Mouse (Mus musculus) neutrophil, adult 5-6 weeks (primary cell): ENCODE data around the gene Sh3tc1. TPM values are rescaled to one million over a fixed set of nuclear protein-coding genes. Genes with fewer than 3 reads are reported as not detected.

Experiments used
- ATAC-seq: fragments of 151-379, 151-347 bp; 2 replicates; pipeline ENCODE4 v1.8.0; 2017; ENCODE audit warnings: mild to moderate bottlenecking, moderate TSS enrichment; ENCODE audit not compliant: insufficient number of reproducible peaks, poor library complexity, low FRiP score, severe bottlenecking; ENCODE audit errors: extremely low read depth
- total RNA-seq: library from RNA; stranded (forward); fragments of 200-1000 nt; gene quantifications from 2 replicates; pipeline ENCODE4 v1.2.3, GENCODE M21; 2017

The Sh3tc1 gene
- total RNA-seq, 1 experiment from 2014 or later, result 11.3 TPM

DNA sequence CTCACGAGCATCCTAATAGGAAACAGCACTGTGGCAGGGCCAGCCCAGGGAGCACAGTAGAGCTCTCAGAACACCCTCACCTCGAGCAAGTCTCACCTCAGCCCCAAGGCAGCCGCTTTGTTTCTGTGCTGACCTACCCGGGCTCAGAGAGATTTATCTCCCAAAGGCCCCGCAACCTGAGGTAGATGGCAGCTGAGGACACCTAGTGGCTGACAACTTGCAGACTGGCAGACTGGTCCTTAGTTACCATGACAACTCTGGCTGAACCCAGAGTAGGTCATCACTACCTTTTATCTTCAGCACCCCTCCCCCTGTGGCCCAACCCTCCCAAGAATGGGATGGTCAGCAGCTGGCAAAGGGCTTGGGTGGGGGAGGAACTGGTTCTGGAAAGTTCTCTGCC is 44.0 kb downstream of the Sh3tc1 start:
- ATAC-seq, result no peak

DNA sequence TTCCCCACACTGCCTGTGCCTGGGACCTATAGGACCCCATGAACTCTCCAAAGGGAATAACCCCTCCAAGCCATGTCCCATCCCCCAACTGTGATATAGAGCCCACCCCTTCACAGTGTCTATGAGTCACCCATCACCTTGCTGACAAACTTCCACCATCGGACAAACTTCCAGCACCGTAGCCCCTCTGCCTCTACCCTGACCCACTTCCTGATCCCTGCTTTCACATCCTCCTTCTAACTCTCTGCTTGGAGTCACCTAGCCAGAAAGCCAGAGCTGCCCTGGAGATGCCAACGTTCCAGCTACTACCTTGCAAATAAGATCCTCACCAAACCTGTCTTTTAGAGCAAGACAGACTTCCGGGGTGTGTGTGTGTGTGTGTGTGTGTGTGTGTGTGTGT is 46.1 kb downstream of the Sh3tc1 start:
- ATAC-seq, result no peak

DNA sequence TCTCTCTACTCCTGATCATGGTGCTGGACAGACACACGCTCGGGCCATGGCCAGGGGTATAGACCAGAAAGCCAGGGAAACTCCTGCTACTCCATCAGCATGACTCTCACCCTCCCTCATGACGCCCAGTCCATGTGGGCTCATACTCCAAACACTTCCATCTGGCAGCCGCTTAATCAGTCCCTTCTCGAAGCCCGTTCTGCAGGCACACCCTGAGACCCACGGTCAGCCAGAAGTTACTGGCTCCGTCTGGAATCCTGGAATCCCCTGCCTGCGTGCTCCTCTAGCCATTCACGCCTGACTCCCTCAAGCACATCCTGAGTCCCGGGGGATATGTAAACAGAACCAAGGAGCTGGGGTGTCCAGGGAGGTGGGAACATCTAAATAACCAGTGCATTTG is 48.5 kb downstream of the Sh3tc1 start:
- ATAC-seq, result no peak

DNA sequence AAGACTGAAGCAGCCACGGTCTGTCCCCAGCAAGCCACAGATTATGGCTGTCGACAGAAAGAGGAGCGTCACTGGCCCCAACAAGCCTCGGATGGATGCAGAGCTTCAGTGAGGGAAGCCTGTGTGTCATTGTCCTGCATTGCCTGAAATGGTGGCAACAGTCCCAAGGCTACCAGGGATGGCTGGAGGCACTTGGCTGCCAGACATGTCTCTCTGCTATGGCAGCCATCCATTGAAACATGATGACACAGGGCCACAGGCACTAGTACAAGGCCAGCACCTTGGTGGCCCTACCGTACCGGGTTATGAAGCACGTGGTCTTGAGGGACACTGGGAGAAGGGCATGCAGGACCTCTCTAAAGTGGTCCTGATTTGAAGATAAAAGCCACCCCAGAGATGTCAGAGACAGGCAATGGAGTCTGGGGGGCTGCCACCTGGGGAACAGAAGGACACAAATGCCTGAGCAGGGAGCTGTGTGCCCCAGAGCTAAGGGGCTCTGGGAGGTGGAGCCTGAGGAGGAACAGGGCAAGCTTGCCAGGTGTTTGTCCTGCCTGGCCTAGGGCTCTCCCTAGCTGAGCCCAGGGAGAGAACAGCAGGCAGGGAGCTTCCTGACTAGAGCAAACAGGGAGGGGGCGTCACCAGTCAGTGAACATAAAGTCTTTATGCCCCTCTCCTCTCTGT is 49.2 kb downstream of the Sh3tc1 start:
- no peak for ATAC-seq

DNA sequence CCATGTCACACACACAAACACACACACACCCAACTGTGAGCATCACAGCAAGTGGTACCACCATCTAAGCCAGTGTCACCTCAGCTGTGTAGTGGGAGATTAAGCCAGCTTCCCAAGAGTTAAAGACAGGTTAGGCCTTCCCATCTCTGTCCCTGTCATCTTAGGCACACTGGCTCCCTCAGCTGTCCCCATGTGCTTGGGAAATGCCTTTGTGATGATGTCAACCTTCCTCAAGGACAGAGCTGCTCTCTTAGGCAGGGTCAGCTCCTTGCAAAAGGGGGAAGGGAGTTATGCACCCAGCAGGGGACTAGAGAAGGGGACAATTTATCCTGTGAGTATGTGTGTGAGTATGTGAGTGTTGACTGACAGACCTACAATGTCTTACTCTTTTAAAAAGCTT is 50.4 kb downstream of the Sh3tc1 start:
- ATAC-seq, result no peak

DNA sequence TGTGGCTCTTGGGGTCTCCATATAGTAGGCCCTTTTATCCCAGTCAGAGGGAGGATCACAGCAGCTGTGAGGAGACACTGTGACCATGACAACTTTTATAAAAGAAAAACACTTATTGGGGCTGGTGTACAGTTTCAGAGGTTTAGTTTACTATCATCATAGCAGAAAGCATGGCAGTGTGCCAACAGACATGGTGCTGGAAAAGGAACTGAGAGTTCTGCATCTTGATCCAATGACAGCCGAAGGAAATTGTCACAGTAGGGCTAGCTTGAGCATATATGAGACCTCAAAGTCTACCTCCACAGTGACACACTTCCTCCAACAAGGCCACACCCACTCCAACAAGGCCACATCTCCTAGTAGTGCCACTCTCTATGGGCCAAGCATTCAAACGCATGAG is 50.9 kb downstream of the Sh3tc1 start:
- ATAC-seq, result no peak

DNA sequence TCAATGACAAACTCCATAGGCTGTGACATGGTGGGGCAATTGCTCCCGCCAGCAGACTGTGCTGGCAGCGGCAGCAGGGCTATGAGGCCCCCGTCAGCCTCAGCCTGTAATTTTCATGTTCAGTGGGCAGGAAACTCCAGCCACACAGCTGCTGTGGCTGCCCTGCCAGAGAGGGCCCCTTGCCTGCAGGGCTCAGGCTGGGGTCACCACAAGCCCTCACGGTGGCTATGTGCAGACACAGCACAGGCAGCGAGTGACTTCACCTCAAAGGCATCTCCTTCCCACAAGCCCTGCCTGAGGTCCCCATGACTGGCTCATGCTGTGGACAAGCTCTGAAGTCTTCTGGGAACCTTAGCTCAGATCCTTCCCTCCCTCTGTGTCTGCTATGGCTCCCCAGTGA is 52.7 kb downstream of the Sh3tc1 start:
- ATAC-seq, result no peak

DNA sequence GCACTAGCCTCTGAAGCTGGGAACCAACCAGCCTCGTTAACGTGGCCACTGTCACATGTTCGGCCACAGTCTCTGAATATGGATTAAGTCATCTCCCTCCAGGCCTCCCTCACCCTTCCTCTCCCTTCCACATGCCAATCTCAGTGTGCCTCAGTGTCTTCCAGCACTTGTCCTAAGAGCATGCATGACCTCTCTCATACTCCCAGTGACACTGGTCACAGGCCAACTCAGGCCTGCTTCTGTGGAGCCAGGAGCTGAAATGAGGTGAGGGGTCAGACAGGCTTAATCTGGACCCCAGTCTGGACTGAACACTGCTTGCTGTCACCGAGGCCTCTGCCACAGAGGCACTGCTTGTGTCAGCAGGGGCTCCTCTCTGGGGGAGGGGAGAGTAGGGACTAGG is 53.5 kb downstream of the Sh3tc1 start:
- ATAC-seq, result no peak

DNA sequence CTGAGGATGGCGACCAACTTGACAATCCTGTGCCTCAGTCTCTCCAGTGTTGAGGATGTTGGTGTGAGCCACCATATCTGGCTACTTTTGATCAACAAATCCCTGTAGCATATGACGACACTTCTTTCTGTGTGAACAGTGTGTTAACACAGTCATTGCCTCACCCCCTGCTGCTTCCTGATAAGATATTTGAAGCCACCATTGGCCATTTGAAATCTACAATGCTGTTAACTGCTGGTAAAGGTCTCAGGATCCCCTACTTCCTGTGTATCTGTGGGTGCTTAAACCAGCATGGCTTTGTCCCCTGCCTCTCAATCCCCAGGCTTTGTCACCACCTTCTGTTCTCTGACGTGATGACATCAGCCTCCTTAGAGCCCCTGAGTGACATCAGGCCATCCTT is 54.7 kb downstream of the Sh3tc1 start:
- ATAC-seq, result no peak

DNA sequence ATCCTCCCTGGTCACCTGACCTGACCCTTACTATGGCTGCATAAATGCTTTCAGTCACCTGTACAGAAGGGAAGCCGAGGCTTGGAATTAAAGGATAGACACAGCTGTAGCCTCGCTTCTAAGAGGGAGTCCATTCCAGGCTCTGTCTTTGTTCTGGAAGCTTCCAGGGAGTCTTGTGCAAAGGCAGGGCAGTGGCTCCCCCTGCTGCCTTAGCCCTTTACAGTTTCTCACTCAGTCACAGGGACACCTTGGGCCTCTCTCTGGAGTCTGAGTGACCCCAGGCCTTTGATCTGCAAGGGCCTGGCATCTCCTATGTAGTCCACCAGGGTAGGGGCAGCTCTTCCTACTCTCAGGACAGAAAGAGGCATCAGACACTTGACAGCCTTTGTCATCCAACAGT is 58.8 kb downstream of the Sh3tc1 start:
- ATAC-seq, result no peak

DNA sequence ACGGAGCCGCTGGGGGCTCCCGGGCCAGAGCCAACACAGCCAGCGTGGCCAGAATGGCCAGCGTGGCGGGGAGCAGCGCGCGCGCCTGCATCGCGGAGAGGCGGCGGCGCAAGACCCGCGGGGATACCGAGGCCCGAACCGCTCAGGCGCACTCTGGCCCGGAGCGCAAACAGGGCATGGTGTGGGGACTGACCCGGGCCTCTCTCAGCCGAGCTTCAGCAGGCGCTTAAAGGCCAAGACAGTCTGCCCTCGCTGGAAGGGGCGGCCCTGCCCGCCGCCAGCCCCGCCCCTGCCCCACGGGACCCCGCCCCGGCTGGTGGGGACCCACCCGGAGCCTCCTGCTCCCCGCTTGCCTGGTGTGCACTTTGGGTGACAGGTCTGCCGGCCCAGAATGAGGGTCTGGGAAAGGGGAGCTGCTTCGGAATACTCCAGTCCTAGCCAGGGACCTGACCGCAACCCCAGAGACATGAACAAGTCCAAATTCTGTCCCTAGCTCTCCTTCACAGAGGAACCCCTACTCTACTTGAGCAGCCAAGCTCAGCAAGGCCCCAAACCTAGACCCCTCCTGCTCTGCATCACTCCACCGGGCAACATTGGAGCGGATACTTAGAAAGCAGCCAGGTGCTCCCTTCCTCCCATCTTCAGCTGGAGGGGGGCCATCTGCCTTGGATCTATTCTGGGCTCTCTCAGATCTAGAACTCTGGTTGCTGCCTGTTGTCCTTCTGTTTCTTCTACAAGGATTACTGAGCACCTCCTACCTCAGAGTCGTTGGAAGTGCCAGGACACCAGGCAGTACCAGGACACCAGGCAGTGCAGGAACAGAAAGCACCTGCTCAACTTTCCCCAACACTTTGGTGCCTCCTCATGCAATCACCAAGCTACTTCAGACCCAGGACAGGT is 60.3 kb downstream of the Sh3tc1 start, which contains the start of gene Htra3:
Gene Htra3 (minus strand): TSS at position 527 of the 900 bp plus-strand sequence.
- ATAC-seq, result no peak

DNA sequence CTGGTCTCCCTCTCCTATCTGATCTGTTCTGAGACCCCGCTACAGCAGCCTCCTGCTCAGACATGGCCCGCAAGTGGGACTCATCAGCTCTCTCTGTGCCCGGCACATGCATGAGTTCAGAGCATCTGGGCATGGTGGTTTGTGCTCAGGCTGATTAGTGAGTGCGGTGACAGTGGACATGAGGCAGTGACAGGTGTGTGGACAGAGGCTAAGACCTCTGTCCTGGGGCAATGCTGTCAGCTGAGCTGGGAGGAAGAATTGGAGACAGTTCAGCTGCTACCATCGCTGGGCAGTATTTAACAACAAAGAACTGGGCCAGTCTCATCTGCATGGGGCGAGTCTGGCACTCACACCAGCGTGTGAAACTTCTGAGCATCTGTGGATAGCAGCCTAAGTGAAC is 62.8 kb downstream of the Sh3tc1 start:
- no peak for ATAC-seq

DNA sequence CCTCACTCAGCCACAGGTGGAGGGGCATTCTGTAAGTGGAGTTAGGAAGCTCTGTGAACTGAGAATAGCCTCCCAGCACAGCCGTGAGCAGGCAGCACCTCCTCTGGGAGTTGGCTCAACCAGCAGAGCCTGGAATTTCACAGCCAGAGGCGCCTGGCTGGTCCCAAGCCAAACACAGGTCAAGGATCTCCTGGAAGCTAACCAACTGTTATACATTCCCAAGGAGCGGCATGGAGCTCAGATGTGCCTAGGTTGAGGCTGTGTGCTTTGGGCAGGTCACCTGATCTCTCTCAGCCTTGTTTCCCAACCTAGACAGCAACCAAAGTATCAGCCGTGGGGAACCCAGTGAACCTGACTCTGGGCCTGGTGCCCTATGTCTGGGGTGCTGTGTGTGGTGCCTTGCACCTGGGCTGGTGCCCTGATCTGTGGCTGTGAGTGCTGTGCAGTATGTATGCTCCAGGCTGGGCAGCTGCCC is 65.7 kb downstream of the Sh3tc1 start:
- ATAC-seq, result no peak

DNA sequence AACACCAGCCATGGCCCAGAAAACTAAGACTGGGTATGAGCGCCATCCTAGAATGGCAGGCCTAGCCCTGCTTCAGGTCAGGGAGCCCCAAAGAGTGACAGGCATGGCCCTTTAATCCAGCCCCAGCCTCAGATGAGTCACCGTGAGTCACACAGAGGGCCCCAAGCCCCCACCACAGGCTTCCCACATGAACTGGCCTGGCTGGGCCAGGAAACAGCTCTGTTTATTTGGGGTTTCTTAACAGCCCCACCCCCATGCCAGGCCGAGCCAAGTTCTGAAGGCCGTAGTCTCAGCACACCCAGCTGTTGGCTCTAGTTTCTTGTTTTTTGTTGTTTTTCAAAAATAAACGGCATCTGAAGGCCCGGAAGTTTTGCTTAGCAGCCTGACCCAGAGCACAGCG is 66.7 kb downstream of the Sh3tc1 start:
- no peak for ATAC-seq

DNA sequence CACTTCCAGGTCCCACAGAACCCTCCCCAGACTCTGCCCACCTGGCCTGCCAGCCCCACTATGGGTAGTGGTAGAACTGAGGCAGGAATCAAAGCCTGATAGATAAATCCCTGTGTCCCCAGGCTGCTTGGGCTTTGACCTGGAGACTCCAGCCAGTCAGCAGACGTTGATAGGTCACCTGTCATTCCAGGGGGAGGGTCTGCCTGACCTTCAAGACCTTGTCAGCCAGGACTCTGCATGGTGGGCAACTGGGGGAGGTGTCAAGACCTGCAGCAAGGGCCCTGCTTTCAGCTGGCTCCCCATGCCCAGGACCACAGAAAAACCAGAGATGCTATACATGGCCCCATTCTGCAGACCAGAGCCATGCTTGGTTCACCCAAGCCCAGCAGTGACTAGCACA is 67.2 kb downstream of the Sh3tc1 start:
- no peak for ATAC-seq

DNA sequence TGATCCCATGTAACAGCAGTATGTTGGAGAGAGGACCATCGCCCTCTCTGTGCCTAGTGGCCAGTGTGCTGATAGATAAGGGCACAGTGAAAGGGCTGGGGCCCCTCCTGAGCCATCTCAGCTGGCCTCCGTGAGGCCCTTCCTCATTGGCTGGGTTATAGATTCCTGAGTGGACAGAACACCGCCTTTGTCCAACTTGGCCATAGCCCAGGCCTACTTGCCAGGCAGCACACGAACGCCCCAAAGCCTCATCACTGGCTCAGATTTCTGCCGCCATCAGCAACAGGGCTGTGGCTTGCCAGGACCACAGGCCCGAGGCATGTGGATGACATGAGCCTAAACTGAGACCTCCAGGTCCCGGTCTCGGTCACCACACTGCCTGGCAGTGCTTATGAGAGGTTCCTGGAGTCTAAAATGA is 68.3 kb downstream of the Sh3tc1 start:
- no peak for ATAC-seq

DNA sequence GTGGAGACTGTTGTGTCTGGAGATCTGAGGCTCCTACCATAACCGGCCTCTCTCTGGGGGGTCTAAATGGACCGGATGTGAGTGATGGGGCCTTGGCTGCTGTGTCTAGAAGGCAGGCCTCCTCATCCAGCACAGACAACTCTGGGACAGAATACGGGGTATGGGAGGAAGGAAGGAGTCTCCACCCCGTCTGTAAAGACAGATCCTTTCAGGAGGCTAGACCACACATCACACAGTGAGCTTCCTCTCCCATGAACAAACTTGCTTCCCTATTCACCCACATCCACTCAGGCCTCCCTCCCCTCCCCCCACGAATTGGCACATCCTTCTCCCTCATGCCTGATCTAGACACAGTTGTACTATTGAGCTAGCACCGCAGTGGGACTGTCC is 69.4 kb downstream of the Sh3tc1 start:
- ATAC-seq, result no peak

DNA sequence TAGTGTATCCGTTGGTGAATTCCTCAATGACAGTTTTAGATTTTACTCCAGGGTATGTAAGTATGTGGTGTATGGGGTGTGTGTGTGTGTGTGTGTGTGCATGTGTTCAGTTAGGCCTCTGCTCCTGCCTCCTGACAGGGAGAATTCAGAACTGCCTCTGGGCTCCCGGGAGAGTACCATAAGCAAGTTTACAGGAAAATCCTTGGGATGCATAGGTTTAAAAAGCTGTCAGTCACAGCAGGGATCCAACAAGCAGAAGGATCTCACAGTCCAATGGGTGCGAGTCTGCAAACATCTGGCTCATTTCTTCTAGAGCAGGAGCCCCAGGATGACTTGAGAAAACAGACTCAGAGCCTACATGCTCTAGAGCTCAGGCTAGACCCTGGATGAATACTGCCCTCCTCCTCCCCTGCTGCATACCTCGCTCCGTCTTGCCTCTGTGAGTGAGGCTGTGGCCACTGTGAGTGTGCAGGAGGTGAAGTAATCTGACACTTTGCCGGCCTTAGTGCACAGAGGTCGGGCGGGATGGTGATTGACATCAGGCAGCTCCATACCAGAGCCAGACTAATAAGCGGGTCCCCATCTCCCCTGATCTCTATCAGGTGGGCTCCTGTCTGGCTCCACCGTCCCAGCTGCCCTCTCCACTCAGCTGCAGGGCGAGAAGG is 69.9 kb downstream of the Sh3tc1 start:
- no peak for ATAC-seq

DNA sequence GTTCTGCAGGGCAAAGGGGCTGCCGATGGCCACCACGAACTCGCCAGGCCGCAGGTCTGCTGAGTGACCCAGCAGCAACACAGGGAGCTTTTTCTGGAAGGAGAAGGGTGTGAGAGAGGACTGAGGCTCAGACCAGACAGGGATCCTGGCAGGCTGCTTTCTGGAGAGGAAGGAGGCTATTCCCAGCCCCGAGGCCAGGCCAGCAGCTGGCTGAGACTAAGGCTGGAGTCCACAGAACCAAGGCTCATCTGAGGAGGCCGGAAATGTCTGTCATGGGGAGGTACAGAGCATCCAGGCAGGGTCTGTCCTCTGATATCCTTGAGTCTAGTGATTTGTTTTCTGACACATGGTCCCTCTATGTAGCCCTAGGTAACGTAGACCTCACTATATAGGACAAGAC is 73.6 kb downstream of the Sh3tc1 start:
- no peak for ATAC-seq

DNA sequence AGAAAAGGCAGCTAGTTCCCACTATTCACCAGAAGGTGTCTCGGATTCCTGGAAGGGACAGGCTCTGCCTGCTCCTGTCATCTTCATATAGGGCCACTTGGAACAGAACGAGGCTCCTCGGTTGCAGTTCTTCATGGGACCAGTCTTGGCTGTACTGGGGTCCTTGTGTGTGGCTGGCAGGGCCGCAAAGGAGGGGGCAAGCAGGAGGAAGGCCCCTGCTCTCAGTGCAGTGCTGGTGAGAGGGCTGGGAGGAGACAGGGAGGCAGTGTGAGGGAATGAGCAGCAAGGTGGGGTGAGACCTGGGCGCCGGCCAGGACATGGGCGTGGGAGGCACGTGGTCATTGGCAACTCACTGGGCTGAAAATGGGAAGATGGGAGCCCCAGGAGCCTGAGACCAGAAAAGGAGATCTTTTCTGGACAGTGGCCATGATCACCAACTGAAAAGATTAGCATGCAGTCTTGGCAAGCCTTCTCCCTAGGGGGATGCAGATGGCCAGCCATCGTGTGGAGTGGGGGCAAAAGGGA is 77.7 kb downstream of the Sh3tc1 start:
- ATAC-seq, result no peak
